ENCODE assay signal across 18 mouse cellular contexts in the genomic region with DNA sequence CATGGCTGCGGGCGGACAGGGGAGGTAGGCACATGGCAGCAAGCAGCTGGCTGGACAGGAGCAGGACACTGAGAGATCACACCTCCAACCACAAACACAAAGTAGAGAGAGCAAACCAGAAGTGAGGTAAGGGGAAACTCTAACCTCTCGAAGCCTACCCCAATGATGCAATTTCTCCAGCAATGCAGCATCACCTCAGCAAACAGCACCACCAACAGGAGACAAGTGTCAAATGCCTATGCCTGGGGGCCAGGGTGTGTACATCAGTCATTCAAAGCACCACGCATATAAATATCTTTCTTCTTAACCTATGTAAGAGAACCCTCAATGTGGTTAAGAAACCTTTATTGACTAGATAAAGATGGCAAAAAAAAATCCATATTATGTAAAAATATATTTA.
DNase-seq lines count a peak whose midpoint lies in the region; ATAC-seq and TF ChIP-seq lines count a peak whose summit lies in the region.
"Had no signal": no experiment of that assay in that cellular context is flagged by ENCODE, and none has a peak within 500 bp of the region (broad histone marks: within the 10 kb centered on the region; RNA-seq: fewer than 3 reads in every experiment).

No protein-coding gene starts in this region.

- H3K27ac ChIP-seq in liver, embryonic 14.5 days, result no peak overlapping the region
- H3K27ac ChIP-seq in liver, embryonic 11.5 days (ENCODE audit: low read depth, low read length), result no peak overlapping the region
- no peak overlapping the region for H3K27ac ChIP-seq in stomach, postnatal 0 days (replicated peaks)
- H3K27ac ChIP-seq: forebrain, embryonic 12.5 days; heart, embryonic 10.5 days; hindbrain, embryonic 10.5 days; limb, embryonic 13.5 days had no signal

- no peaks in the 10 kb centered on the region for H3K36me3 ChIP-seq in liver, embryonic 14.5 days (replicated peaks; ENCODE audit: control insufficient read depth, insufficient read depth, low read depth)
- no peaks in the 10 kb centered on the region for H3K36me3 ChIP-seq in liver, embryonic 11.5 days (ENCODE audit: control insufficient read depth, insufficient read depth, low read length)
- no peaks in the 10 kb centered on the region for H3K36me3 ChIP-seq in stomach, postnatal 0 days (ENCODE audit: control insufficient read depth, insufficient read depth, low read length)
- H3K36me3 ChIP-seq: forebrain, embryonic 12.5 days; heart, embryonic 10.5 days; hindbrain, embryonic 10.5 days; limb, embryonic 13.5 days had no signal

- TF ChIP-seq CTCF in liver, embryonic 14.5 days (IDR thresholded peaks at IDR 0.05; ENCODE audit: low read depth), result 0 out of 2 replicates have a peak, but pooled peaks have one; percentile 9
- peak; percentile 19; the same call in 1 of the 2 replicates for TF ChIP-seq CTCF in stomach, postnatal 0 days (IDR thresholded peaks at IDR 0.05; ENCODE audit: low read depth)

- 50% methylated on average over 4 of the region's 4 CpGs for WGBS in liver, embryonic 14.5 days (ENCODE audit: insufficient replicate concordance)
- WGBS in liver, embryonic 11.5 days, result 75% methylated on average over 4 of the region's 4 CpGs
- WGBS in stomach, postnatal 0 days, result 80% methylated on average over 4 of the region's 4 CpGs

- TF ChIP-seq EP300 in liver, embryonic 14.5 days (IDR thresholded peaks at IDR 0.05; ENCODE audit: low read depth), result no peak
- no peak for TF ChIP-seq EP300 in stomach, postnatal 0 days (optimal IDR thresholded peaks at IDR 0.05)

- H3K9me3 ChIP-seq in liver, embryonic 14.5 days (ENCODE audit: control insufficient read depth, low read length), result no peaks in the 10 kb centered on the region
- H3K9me3 ChIP-seq in liver, embryonic 11.5 days (ENCODE audit: control insufficient read depth, low read length), result no peaks in the 10 kb centered on the region
- no peaks in the 10 kb centered on the region for H3K9me3 ChIP-seq in stomach, postnatal 0 days (ENCODE audit: control insufficient read depth, low read length)
- H3K9me3 ChIP-seq: forebrain, embryonic 12.5 days; heart, embryonic 10.5 days; hindbrain, embryonic 10.5 days; limb, embryonic 13.5 days had no signal

- ATAC-seq in liver, embryonic 14.5 days (ENCODE audit: insufficient read depth), result no peak
- no peak for ATAC-seq in liver, embryonic 11.5 days (replicated peaks; ENCODE audit: low FRiP score)
- ATAC-seq in stomach, postnatal 0 days (ENCODE audit: low FRiP score, low TSS enrichment), result no peak

- no peak overlapping the region for H3K4me2 ChIP-seq in liver, embryonic 14.5 days (ENCODE audit: low read depth)
- no peak overlapping the region for H3K4me2 ChIP-seq in liver, embryonic 11.5 days
- no peak overlapping the region for H3K4me2 ChIP-seq in stomach, postnatal 0 days (replicated peaks; ENCODE audit: low read depth)
- H3K4me2 ChIP-seq: forebrain, embryonic 12.5 days; limb, embryonic 13.5 days had no signal

- H3K9ac ChIP-seq in liver, embryonic 14.5 days (replicated peaks), result no peak overlapping the region
- no peak overlapping the region for H3K9ac ChIP-seq in liver, embryonic 11.5 days (ENCODE audit: low read depth, low read length)
- H3K9ac ChIP-seq in stomach, postnatal 0 days (ENCODE audit: low read length), result no peak overlapping the region
- H3K9ac ChIP-seq: forebrain, embryonic 12.5 days; limb, embryonic 13.5 days had no signal

- H3K27me3 ChIP-seq in liver, embryonic 14.5 days (ENCODE audit: control insufficient read depth, insufficient read depth, low read length), result no peaks in the 10 kb centered on the region
- H3K27me3 ChIP-seq in liver, embryonic 11.5 days (replicated peaks; ENCODE audit: control insufficient read depth, insufficient read depth, low read length), result no peaks in the 10 kb centered on the region
- no peaks in the 10 kb centered on the region for H3K27me3 ChIP-seq in stomach, postnatal 0 days (ENCODE audit: control insufficient read depth, insufficient read depth, low read length)
- H3K27me3 ChIP-seq: forebrain, embryonic 12.5 days; limb, embryonic 13.5 days had no signal

- peak; percentile 47 to 51 for DNase-seq in cerebellum, postnatal 10 days
- no peak for DNase-seq in cerebellum, postnatal 25 days
- no peak for DNase-seq in liver, embryonic 14.5 days (ENCODE audit: low read depth in 3 of 3, low spot score in 3 of 3)
- no peak for DNase-seq in liver, embryonic 11.5 days (ENCODE audit: low spot score)
- DNase-seq in ZHBTc4 (ENCODE audit: low read depth, low spot score), result peak; percentile 17
- DNase-seq in stomach, postnatal 0 days (ENCODE audit: low spot score), result no peak
- no peak for DNase-seq in frontal cortex, adult 2 months (ENCODE audit: extremely low spot score in 1 of 2, low spot score in 1 of 2)
- DNase-seq: adrenal gland, postnatal 14 days; cerebellum, adult 11 months; gastrocnemius, postnatal 25 days; kidney, adult 2 months; kidney, postnatal 14 days; lung, postnatal 14 days; thymus, postnatal 14 days had no signal

- no peaks in the 10 kb centered on the region for H3K4me1 ChIP-seq in liver, embryonic 14.5 days (replicated peaks; ENCODE audit: control insufficient read depth in 2 of 2, insufficient read depth in 2 of 2, low read length in 1 of 2)
- no peaks in the 10 kb centered on the region for H3K4me1 ChIP-seq in liver, embryonic 11.5 days (replicated peaks; ENCODE audit: control insufficient read depth, insufficient read depth, low read length)
- H3K4me1 ChIP-seq in stomach, postnatal 0 days (replicated peaks; ENCODE audit: control insufficient read depth, insufficient read depth), result no peaks in the 10 kb centered on the region
- H3K4me1 ChIP-seq: forebrain, embryonic 12.5 days; hindbrain, embryonic 10.5 days; limb, embryonic 13.5 days had no signal

- no peak overlapping the region for H3K4me3 ChIP-seq in liver, embryonic 14.5 days (ENCODE audit: insufficient read depth in 1 of 2, low read depth in 2 of 2, low read length in 2 of 2)
- H3K4me3 ChIP-seq in liver, embryonic 11.5 days (ENCODE audit: low read depth, low read length), result no peak overlapping the region
- no peak overlapping the region for H3K4me3 ChIP-seq in stomach, postnatal 0 days (ENCODE audit: low read depth, low read length)
- H3K4me3 ChIP-seq: forebrain, embryonic 12.5 days; heart, embryonic 10.5 days; hindbrain, embryonic 10.5 days; limb, embryonic 13.5 days had no signal

Comparison
In these comparisons a context has a peak if more than half of its experiments do, and no peak if none do; other contexts are left out.
1. DNase-seq: peak in cerebellum, postnatal 10 days (2 of 2) and ZHBTc4 (single experiment); none in cerebellum, postnatal 25 days (0 of 2), liver, embryonic 14.5 days (0 of 3), liver, embryonic 11.5 days (single experiment), stomach, postnatal 0 days (single experiment) and frontal cortex, adult 2 months (0 of 2).